Mouse (Mus musculus) megakaryocyte, embryonic 14.5 days (primary cell): ENCODE measurements around the gene Dntt.

Experiments used
- FLI1 ChIP-seq: IDR thresholded peaks from 2 replicates; pipeline ENCODE4 v1.6.1; 2012; ENCODE audit warnings: low read length, inconsistent platforms, mixed read lengths
- GATA1 ChIP-seq: IDR thresholded peaks from 3 replicates; pipeline ENCODE4 v1.6.1; 2012; ENCODE audit warnings: mixed read lengths, low read length, inconsistent platforms, borderline replicate concordance

- TF ChIP-seq GATA1: no peak
- no peak for TF ChIP-seq FLI1
Observed at GRCm38 (mm10) chr19:40996722-40997121, 32.4 kb upstream of the Dntt start.
